Mouse (Mus musculus): ENCODE measurements around the gene Trim60. TPM values are rescaled to one million over a fixed set of nuclear protein-coding genes. Genes with fewer than 3 reads are reported as not detected.
"Not testable (repeated sequence)": the region's sequence is repeated elsewhere in the genome, so short reads cannot be mapped to it uniquely, and the experiment has no call there.

The Trim60 gene
- polyA plus RNA-seq, 1 experiment from 2014 or later, result not detected

DNA sequence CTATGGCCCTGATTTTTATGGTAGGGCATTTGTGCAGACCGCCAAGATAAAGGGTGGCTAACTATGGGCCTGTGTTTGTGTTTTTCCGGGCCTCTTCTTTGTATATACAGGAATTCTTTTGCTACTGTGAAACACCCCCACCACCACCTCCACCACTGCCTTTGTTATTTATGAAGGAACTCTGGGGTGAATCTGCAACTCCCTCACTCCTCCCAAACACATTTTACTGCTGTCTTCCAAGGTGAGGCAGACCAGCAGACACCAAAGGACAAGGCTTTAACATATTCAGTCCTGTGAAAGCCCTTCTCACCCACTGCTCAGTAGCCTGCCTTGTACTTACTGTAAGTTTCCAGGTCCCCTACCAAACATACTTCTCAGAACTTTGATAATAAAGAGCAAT, 15.8 kb upstream of the Trim60 start:
- Histone ChIP-seq H3K27ac (peak overlapping the region; percentile 2; the same call in 1 of the 2 replicates), H3K4me1 (peaks cover 24% of the 10 kb centered on the region), H3K9me3 (no peaks in the 10 kb centered on the region), H3K36me3 (replicated peaks) (no peaks in the 10 kb centered on the region), H3K4me3 (replicated peaks) (no peak overlapping the region), H3K27me3 (no peaks in the 10 kb centered on the region), H3K4me2 (peak overlapping the region; percentile 10; the same call in 1 of the 2 replicates), H3K9ac (no peak overlapping the region)
- 35% methylated on average over 2 of the region's 2 CpGs for WGBS
- ATAC-seq (ENCODE audit: low FRiP score), result no peak

DNA sequence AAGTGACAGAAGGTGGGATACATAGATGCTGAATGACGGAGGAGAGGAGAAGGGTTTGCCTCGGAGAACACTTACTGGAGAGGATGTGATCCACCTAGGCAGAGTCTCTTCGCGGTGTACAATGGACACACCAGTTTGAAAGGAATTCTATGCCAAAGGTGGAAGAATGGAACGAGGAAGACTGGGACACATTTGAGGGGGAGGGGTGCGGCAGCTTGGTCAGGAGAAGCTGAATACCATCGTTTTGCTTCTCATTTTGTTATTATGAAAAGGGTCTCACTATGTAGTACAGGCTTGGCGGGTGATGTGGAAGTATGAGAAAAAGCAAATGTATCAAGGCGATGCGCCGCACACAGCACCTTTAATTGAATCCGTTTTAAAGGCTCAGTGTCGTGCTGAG, 14.7 kb upstream of the Trim60 start:
- H3K4me1 ChIP-seq, result peaks cover 24% of the 10 kb centered on the region
- no peak overlapping the region for H3K4me3 ChIP-seq (replicated peaks)
- H3K27ac ChIP-seq, result no peak overlapping the region
- 81% methylated on average over 13 of the region's 13 CpGs for WGBS
- H3K36me3 ChIP-seq (replicated peaks), result no peaks in the 10 kb centered on the region
- H3K27me3 ChIP-seq, result no peaks in the 10 kb centered on the region
- no peak overlapping the region for H3K4me2 ChIP-seq
- no peak for ATAC-seq (ENCODE audit: low FRiP score)
- no peak overlapping the region for H3K9ac ChIP-seq
- no peaks in the 10 kb centered on the region for H3K9me3 ChIP-seq

- 93% methylated on average over 1 of the region's 1 CpGs for WGBS
- Histone ChIP-seq H3K27ac (no peak overlapping the region), H3K27me3 (no peaks in the 10 kb centered on the region), H3K9ac (no peak overlapping the region), H3K4me3 (replicated peaks) (no peak overlapping the region), H3K36me3 (replicated peaks) (no peaks in the 10 kb centered on the region), H3K4me1 (peaks cover 21% of the 10 kb centered on the region), H3K4me2 (no peak overlapping the region), H3K9me3 (no peaks in the 10 kb centered on the region)
- no peak for ATAC-seq (ENCODE audit: low FRiP score)
Measured at GRCm38 (mm10) chr8:65032107-65032506, 13.7 kb upstream of the Trim60 start.

DNA sequence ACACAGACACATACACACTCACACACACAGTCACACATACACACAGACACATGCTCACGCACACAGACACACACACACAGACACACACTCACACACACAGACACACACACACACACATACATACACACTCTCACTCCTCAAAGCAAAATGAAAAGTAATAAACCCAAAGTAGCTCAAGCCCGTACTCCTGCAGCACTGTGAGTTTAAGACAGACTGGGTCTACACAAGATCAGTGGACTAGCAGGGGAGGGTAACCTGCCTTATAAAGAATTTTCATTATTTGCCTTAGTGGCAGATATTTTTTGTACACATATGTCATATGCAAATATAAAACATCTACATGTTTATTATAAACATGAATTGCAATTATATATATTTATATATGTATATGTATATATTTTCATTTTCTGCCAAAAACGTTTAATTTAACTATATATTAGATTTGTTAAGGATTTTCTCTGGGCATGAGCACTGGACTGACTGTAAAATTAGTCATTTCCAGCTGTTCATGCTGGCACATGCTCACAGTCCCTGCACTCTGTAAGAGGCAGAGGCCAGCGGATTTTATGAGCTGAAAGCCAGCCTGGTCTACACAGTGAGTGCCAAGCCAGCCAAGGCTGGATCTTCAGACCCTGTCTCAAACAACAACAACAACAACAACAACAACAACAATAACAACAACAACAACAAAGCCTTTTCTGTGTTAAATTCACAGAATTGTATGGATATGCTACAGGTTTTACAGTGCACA, 12.5 kb upstream of the Trim60 start:
- Histone ChIP-seq H3K27ac (no peak overlapping the region), H3K4me1 (peaks cover 18% of the 10 kb centered on the region), H3K36me3 (replicated peaks) (no peaks in the 10 kb centered on the region), H3K27me3 (no peaks in the 10 kb centered on the region), H3K9ac (no peak overlapping the region), H3K4me3 (replicated peaks) (no peak overlapping the region), H3K9me3 (no peaks in the 10 kb centered on the region), H3K4me2 (no peak overlapping the region)
- ATAC-seq (ENCODE audit: low FRiP score), result no peak
- 83% methylated on average over 4 of the region's 4 CpGs for WGBS

DNA sequence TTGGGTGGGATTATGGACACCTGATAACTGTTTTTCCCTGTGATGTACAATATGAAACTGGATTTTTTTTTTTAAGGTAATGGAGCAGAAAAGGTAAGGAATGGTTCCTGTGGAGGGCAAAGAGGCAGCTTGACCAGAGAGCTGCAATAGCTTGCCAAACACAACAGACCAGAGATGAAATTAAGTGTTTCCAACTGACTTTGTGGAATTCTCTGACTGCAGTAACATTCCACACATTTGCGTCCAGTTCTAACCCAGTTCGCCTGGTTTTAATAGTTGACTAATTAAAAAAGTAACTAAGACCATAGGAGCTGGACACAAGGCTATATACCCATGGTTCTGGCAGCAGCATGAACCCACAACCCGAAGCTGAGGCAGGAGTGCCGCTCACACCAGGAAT, 11.4 kb upstream of the Trim60 start:
- no peak overlapping the region for H3K27ac ChIP-seq
- no peaks in the 10 kb centered on the region for H3K36me3 ChIP-seq (replicated peaks)
- no peak for ATAC-seq (ENCODE audit: low FRiP score)
- WGBS, result 88% methylated on average over 4 of the region's 4 CpGs
- H3K9ac ChIP-seq, result no peak overlapping the region
- H3K27me3 ChIP-seq, result no peaks in the 10 kb centered on the region
- H3K4me3 ChIP-seq (replicated peaks), result no peak overlapping the region
- H3K9me3 ChIP-seq, result no peaks in the 10 kb centered on the region
- H3K4me2 ChIP-seq, result no peak overlapping the region
- H3K4me1 ChIP-seq, result peaks cover 8% of the 10 kb centered on the region; the same call in 1 of the 2 replicates

DNA sequence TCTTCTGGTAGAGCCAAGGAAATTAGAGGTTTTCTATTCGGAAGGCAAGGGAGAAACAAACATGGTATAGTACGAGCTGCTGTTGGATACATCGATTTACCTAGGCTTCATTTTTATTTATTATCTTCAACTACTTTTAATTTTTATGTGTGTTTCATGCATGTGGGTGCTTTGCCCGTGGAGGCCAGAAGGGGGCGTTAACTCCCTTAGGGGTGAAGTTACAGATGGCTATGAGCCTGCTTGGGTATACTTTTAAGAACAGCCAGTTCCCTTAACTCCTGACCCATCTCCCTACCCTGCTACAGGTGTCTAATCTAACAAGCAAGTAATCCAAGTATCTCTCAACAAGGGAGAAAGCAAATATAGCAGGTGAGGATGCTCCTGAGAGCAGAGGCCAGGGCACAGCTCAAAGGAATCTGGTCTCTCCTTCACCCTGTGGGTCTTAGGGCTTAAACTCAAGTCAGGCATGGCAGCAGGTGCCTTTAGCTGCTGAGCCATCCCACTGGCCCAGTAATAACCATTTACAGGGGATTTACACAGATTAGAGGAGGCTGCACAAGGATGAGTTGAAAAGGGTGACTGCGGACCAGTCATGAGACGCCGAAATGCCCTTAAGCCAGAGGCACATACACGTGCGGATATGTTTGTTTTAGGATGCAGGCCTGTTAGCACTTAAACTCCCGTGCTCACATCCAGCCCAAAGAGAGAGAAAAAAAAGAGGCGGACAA, 10.7 kb upstream of the Trim60 start:
- Histone ChIP-seq H3K4me3 (replicated peaks) (no peak overlapping the region), H3K4me1 (peaks cover 1% of the 10 kb centered on the region; the same call in 1 of the 2 replicates), H3K9ac (no peak overlapping the region), H3K27ac (no peak overlapping the region), H3K36me3 (replicated peaks) (no peaks in the 10 kb centered on the region), H3K4me2 (no peak overlapping the region), H3K27me3 (no peaks in the 10 kb centered on the region), H3K9me3 (no peaks in the 10 kb centered on the region)
- WGBS, result 77% methylated on average over 12 of the region's 12 CpGs
- no peak for ATAC-seq (ENCODE audit: low FRiP score)

DNA sequence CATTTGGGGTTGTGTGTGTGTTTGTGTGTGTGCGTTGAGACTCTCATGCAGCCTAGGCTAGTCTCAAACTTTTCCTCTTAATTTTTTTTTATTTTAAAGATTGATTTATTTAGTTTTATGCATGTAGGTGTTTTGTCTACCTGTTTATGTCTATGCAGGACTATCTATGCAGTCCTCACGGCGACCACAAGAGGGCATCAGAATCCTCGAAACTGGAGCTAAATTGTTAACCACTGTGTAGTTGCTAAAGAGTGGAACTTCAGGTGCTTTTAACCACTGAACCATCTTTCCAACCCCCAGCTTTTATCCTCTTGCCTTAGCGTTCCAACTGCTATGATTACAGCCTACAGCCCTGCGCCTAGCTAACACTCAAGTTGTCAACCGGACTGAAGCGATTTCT, 4.1 kb upstream of the Trim60 start:
- ATAC-seq (ENCODE audit: low FRiP score), result 0 out of 2 replicates have a peak, but pooled peaks have one; percentile 49
- no peaks in the 10 kb centered on the region for H3K4me1 ChIP-seq
- WGBS, result 47% methylated on average over 8 of the region's 8 CpGs
- H3K27ac ChIP-seq, result no peak overlapping the region
- no peaks in the 10 kb centered on the region for H3K36me3 ChIP-seq (replicated peaks)
- H3K27me3 ChIP-seq, result no peaks in the 10 kb centered on the region
- H3K9me3 ChIP-seq, result no peaks in the 10 kb centered on the region
- H3K4me3 ChIP-seq (replicated peaks), result no peak overlapping the region
- H3K9ac ChIP-seq, result no peak overlapping the region
- no peak overlapping the region for H3K4me2 ChIP-seq

DNA sequence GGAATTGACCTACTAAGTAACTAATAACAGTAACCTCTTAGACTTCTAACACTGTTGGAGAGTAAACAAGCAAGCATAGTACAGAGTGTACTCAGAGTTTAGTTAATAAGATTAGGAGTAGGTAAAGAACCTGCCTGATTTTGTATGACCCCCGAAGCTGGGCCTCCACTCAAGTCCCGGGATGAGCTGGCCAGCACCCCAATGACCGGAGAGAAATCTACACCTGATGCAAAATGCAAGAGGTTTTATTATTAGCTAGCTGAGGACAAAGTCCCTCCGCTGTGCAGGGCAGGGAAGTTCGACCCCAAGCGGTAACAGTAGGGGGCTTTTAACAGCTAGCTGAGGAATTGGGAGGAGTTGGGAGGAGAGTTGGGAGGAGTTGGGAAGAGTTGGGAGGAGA, 10.8 kb downstream of the Trim60 start:
- not testable (repeated sequence) for H3K27ac ChIP-seq; H3K9ac ChIP-seq; H3K27me3 ChIP-seq; H3K4me2 ChIP-seq; H3K4me3 ChIP-seq (replicated peaks); H3K36me3 ChIP-seq (replicated peaks); ATAC-seq (ENCODE audit: low FRiP score); H3K9me3 ChIP-seq; H3K4me1 ChIP-seq
- 78% methylated on average over 6 of the region's 6 CpGs for WGBS

DNA sequence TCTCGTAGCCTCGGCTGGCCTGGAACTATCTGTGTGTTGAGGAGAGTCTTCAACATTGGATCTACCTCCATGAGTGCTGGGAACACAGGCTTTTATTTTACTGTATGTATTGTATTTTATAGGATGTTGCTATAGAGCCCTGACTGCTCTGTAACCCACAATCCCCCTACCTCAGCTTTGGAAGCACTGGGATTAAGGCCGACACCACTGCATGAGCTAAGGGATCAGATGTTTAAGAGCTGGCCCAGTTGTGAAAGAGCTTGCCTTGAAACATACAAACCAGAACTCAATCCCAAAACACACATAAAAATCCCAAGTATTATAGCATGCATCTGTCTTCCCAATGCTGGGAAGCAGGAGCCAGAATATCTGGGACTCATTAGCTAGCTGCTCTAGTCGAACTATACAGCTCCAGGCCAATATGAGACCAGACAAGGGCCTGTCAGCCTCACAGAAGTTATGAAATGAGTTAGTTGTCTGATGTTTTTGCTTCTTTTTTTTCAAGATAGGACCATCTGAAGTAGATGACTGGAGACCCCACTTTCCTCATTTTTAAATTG, 19.5 kb downstream of the Trim60 start:
- H3K4me1 ChIP-seq, result no peaks in the 10 kb centered on the region
- WGBS, result 87% methylated on average over 4 of the region's 4 CpGs
- no peaks in the 10 kb centered on the region for H3K36me3 ChIP-seq (replicated peaks)
- H3K4me3 ChIP-seq (replicated peaks), result no peak overlapping the region
- H3K4me2 ChIP-seq, result no peak overlapping the region
- no peaks in the 10 kb centered on the region for H3K9me3 ChIP-seq
- ATAC-seq (ENCODE audit: low FRiP score), result no peak
- H3K9ac ChIP-seq, result no peak overlapping the region
- H3K27me3 ChIP-seq, result no peaks in the 10 kb centered on the region
- H3K27ac ChIP-seq, result no peak overlapping the region

DNA sequence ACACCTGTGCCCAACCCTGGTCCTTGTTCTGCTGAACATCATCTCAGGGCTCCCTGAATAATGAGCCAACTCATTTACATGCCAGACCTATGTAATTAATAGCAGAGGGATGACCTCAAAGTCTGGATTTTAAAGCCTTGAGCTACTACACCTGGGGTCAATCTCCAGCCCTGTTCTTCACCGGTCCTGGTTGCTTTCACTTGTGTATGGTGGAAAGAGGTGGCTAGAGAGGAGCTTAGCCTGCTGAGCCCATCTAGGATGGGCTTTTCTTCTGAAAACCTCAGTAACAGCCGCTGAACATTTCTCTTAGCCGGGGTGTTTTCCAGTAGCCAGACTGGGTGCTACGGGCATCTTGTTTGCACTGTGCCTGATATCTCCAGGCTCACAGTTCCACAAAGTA, 30.7 kb downstream of the Trim60 start, which contains the start of gene Trim75:
Trim75 (minus strand) TSS at position 101 of the 400 bp plus-strand sequence.
- H3K36me3 ChIP-seq (replicated peaks), result no peaks in the 10 kb centered on the region

GRCm38 (mm10) chr8:64983150-64983897, 35.1 kb downstream of the Trim60 start:
- Histone ChIP-seq H3K27ac (no peak overlapping the region), H3K4me1 (no peaks in the 10 kb centered on the region), H3K36me3 (replicated peaks) (no peaks in the 10 kb centered on the region), H3K9ac (no peak overlapping the region), H3K27me3 (no peaks in the 10 kb centered on the region), H3K4me2 (no peak overlapping the region), H3K9me3 (no peaks in the 10 kb centered on the region), H3K4me3 (replicated peaks) (no peak overlapping the region)
- 75% methylated on average over 20 of the region's 20 CpGs for WGBS
- ATAC-seq (ENCODE audit: low FRiP score), result no peak

More for the DNA sequence above, 30.7 kb downstream of the Trim60 start, which contains the start of gene Trim75:
- H3K9me3 ChIP-seq, result no peaks in the 10 kb centered on the region
- no peak for ATAC-seq (ENCODE audit: low FRiP score)
- no peak within 1 kb of the TSS for H3K27ac ChIP-seq
- H3K4me3 ChIP-seq (replicated peaks), result no peak within 1 kb of the TSS
- H3K27me3 ChIP-seq, result no peaks in the 10 kb centered on the region
- H3K9ac ChIP-seq, result no peak within 1 kb of the TSS
- no peak within 1 kb of the TSS for H3K4me2 ChIP-seq
- H3K4me1 ChIP-seq, result no peaks in the 10 kb centered on the region
- WGBS, result 95% methylated on average over 4 of the region's 4 CpGs

- H3K4me1 ChIP-seq, result no peaks in the 10 kb centered on the region
- H3K4me3 ChIP-seq (replicated peaks), result no peak overlapping the region
- no peaks in the 10 kb centered on the region for H3K9me3 ChIP-seq
- H3K27ac ChIP-seq, result no peak overlapping the region
- H3K4me2 ChIP-seq, result no peak overlapping the region
- no peak overlapping the region for H3K9ac ChIP-seq
- peaks cover 12% of the 10 kb centered on the region for H3K36me3 ChIP-seq (replicated peaks)
- no peak for ATAC-seq (ENCODE audit: low FRiP score)
- H3K27me3 ChIP-seq, result no peaks in the 10 kb centered on the region
Measured at GRCm38 (mm10) chr8:64962836-64963235, 55.5 kb downstream of the Trim60 start.
